Comparison of ENCODE assay signal across 24 mouse cellular contexts in the genomic region with DNA sequence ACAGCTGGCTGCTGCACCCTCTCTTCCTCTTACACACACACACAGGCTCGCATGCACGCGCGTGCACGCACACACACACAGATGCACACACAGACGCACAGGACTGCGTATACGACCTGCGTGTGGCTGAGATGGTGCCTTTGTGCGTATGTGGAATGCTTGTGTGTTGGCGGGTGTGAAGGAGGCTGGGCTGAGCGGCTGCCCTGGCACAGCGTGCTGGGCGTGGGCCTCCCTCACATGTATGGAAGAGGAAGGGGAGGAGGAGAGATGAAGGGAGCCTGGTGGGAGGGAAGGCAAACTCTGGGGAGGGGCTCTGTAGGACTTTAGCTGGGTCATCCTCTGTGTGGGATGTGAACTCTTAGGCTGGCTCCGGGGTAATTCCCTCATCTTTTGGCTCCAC. TPM values are rescaled to one million over a fixed set of nuclear protein-coding genes. Genes with fewer than 3 reads are reported as not detected.
DNase-seq lines count a peak whose midpoint lies in the region; ATAC-seq lines count a peak whose summit lies in the region.
"Had no signal": no experiment of that assay in that cellular context is flagged by ENCODE, and none has a peak within 500 bp of the region (broad histone marks: within the 10 kb centered on the region; RNA-seq: fewer than 3 reads in every experiment).

No protein-coding gene starts in this region.

- H3K9me3 ChIP-seq in intestine, embryonic 15.5 days = no peaks in the 10 kb centered on the region
- no peaks in the 10 kb centered on the region for H3K9me3 ChIP-seq in midbrain, embryonic 16.5 days (replicated peaks; ENCODE audit: control insufficient read depth, low read length, poor library complexity, severe bottlenecking)
- H3K9me3 ChIP-seq: embryonic facial prominence, embryonic 12.5 days; hindbrain, embryonic 12.5 days; limb, embryonic 15.5 days; midbrain, embryonic 12.5 days; neural tube, embryonic 15.5 days had no signal

- H3K4me1 ChIP-seq in intestine, embryonic 15.5 days (replicated peaks) = peaks cover 46% of the 10 kb centered on the region
- peaks cover 9% of the 10 kb centered on the region for H3K4me1 ChIP-seq in midbrain, embryonic 16.5 days (ENCODE audit: control insufficient read depth, insufficient read depth, low read length)

- H3K4me2 ChIP-seq in intestine, embryonic 15.5 days (replicated peaks) = no peak overlapping the region
- H3K4me2 ChIP-seq in midbrain, embryonic 16.5 days (ENCODE audit: low read length) = no peak overlapping the region
- H3K4me2 ChIP-seq: embryonic facial prominence, embryonic 12.5 days; hindbrain, embryonic 12.5 days; limb, embryonic 15.5 days; midbrain, embryonic 12.5 days; neural tube, embryonic 15.5 days had no signal

- no peak overlapping the region for H3K9ac ChIP-seq in intestine, embryonic 15.5 days
- no peak overlapping the region for H3K9ac ChIP-seq in midbrain, embryonic 16.5 days (ENCODE audit: low read depth, low read length)
- H3K9ac ChIP-seq: embryonic facial prominence, embryonic 12.5 days; hindbrain, embryonic 12.5 days; limb, embryonic 15.5 days; midbrain, embryonic 12.5 days; neural tube, embryonic 15.5 days had no signal

- intact Hi-C loops in left cerebral cortex, postnatal 4 days (cut with DNase I) = no loop called here

- no peak for ATAC-seq in intestine, embryonic 15.5 days
- no peak for ATAC-seq in midbrain, embryonic 16.5 days
- ATAC-seq: inflammation-experienced regulatory T-cells, adult 6 months had no signal

- no peaks in the 10 kb centered on the region for H3K36me3 ChIP-seq in intestine, embryonic 15.5 days
- H3K36me3 ChIP-seq in midbrain, embryonic 16.5 days (ENCODE audit: control insufficient read depth, insufficient read depth, low read length) = no peaks in the 10 kb centered on the region
- H3K36me3 ChIP-seq: limb, embryonic 15.5 days; midbrain, embryonic 12.5 days; neural tube, embryonic 15.5 days had no signal

- DNase-seq in cerebellum, adult 9-10 months = peak; percentile 31
- no peak for DNase-seq in cerebellum, postnatal 14 days
- peak; percentile 76 to 84 for DNase-seq in left cerebral cortex, adult 18-20 months (ENCODE audit: low spot score in 2 of 2)
- DNase-seq in left cerebral cortex, postnatal 4 days = no peak
- peak; percentile 41 for DNase-seq in testis, postnatal 10 days (ENCODE audit: low spot score)
- no peak for DNase-seq in testis, postnatal 14 days (ENCODE audit: low spot score)
- DNase-seq: adrenal gland, postnatal 14 days; cerebellum, postnatal 36 days; gastrocnemius, postnatal 10 days; kidney, adult 9 months; kidney, postnatal 4 days; lung, adult 18-20 months had no signal

- peaks cover 36% of the 10 kb centered on the region for H3K27me3 ChIP-seq in intestine, embryonic 15.5 days (replicated peaks)
- peaks cover 27% of the 10 kb centered on the region for H3K27me3 ChIP-seq in midbrain, embryonic 16.5 days (ENCODE audit: control insufficient read depth, insufficient read depth, low read depth, low read length)
- H3K27me3 ChIP-seq: CH12.LX had no signal

- no peak overlapping the region for H3K4me3 ChIP-seq in intestine, embryonic 15.5 days (replicated peaks)
- no peak overlapping the region for H3K4me3 ChIP-seq in midbrain, embryonic 16.5 days (ENCODE audit: low read depth, low read length)
- H3K4me3 ChIP-seq: embryonic facial prominence, embryonic 12.5 days; heart, adult 2 months; hindbrain, embryonic 12.5 days; limb, embryonic 15.5 days; midbrain, embryonic 12.5 days; neural tube, embryonic 15.5 days had no signal

- H3K27ac ChIP-seq in intestine, embryonic 15.5 days = no peak overlapping the region
- H3K27ac ChIP-seq in midbrain, embryonic 16.5 days (ENCODE audit: low read length) = no peak overlapping the region
- H3K27ac ChIP-seq: embryonic facial prominence, embryonic 12.5 days; heart, adult 2 months; hindbrain, embryonic 12.5 days; limb, embryonic 15.5 days; midbrain, embryonic 12.5 days; neural tube, embryonic 15.5 days had no signal

- 74% methylated on average over 15 of the region's 15 CpGs for WGBS in intestine, embryonic 15.5 days
- WGBS in midbrain, embryonic 16.5 days = 91% methylated on average over 15 of the region's 15 CpGs

RNA-seq across cellular contexts. Expression of gene Chrm4, which starts 1.6 kb away (rescaled TPM):
- 10 to 100 TPM; 56.6 to 61.4 TPM for total RNA-seq in left cerebral cortex, adult 18-20 months (2021)
- total RNA-seq in left cerebral cortex, postnatal 4 days (2021) = 10 to 100 TPM; 10.8 to 12.2 TPM
- polyA plus RNA-seq in intestine, embryonic 15.5 days (2015; fragmentation: Nextera tagmentation; extraction: Ambion mirVana) = 0.23 and 0.25 TPM in 2 replicates
- 0.33 and 0.34 TPM in 2 replicates for polyA plus RNA-seq in midbrain, embryonic 16.5 days (2015; fragmentation: Nextera tagmentation; extraction: Ambion mirVana)
- total RNA-seq: heart, adult 2 months had no signal
- polyA plus RNA-seq: heart, embryonic 16.5 days had no signal

RNA-seq across cellular contexts. Expression of gene Mdk, which starts 6.7 kb away (rescaled TPM):
- 10 to 100 TPM; 19.0 to 23.8 TPM for total RNA-seq in left cerebral cortex, adult 18-20 months (2021)
- total RNA-seq in left cerebral cortex, postnatal 4 days (2021) = 10 to 100 TPM; 40.6 to 45.4 TPM
- polyA plus RNA-seq in intestine, embryonic 15.5 days (2015; fragmentation: Nextera tagmentation; extraction: Ambion mirVana) = 534 and 652 TPM in 2 replicates
- polyA plus RNA-seq in midbrain, embryonic 16.5 days (2015; fragmentation: Nextera tagmentation; extraction: Ambion mirVana) = 98.8 and 113 TPM in 2 replicates

RNA-seq across cellular contexts. Expression of gene Gm9821, which starts 20.1 kb away (rescaled TPM):
- total RNA-seq in left cerebral cortex, adult 18-20 months (2021) = not detected
- total RNA-seq in left cerebral cortex, postnatal 4 days (2021) = not detected
- 0.44 and 0.73 TPM in 2 replicates for polyA plus RNA-seq in intestine, embryonic 15.5 days (2015; fragmentation: Nextera tagmentation; extraction: Ambion mirVana)
- polyA plus RNA-seq in midbrain, embryonic 16.5 days (2015; fragmentation: Nextera tagmentation; extraction: Ambion mirVana) = 0.11 TPM in 1 of 2 replicates, not detected in the other
- total RNA-seq: adrenal gland, postnatal 14 days; gastrocnemius, postnatal 10 days; heart, adult 2 months had no signal
- polyA plus RNA-seq: heart, adult 2 months; testis, adult 2 months had no signal

RNA-seq across cellular contexts. Expression of gene Dgkz, which starts 50.2 kb away (rescaled TPM):
- 100 to 1,000 TPM; 491 to 526 TPM for total RNA-seq in left cerebral cortex, adult 18-20 months (2021)
- total RNA-seq in left cerebral cortex, postnatal 4 days (2021) = 100 to 1,000 TPM; 134 to 158 TPM
- polyA plus RNA-seq in intestine, embryonic 15.5 days (2015; fragmentation: Nextera tagmentation; extraction: Ambion mirVana) = 60.3 and 76.1 TPM in 2 replicates
- polyA plus RNA-seq in midbrain, embryonic 16.5 days (2015; fragmentation: Nextera tagmentation; extraction: Ambion mirVana) = 28.3 and 33.3 TPM in 2 replicates

Comparison
In these comparisons a context has a peak if more than half of its experiments do, and no peak if none do; other contexts are left out.
1. DNase-seq: peak in cerebellum, adult 9-10 months (single experiment), left cerebral cortex, adult 18-20 months (2 of 2) and testis, postnatal 10 days (single experiment); none in cerebellum, postnatal 14 days (0 of 2), left cerebral cortex, postnatal 4 days (single experiment) and testis, postnatal 14 days (single experiment).
2. RNA of gene Chrm4, which starts 1.6 kb away (total RNA-seq): 56.6 to 61.4 TPM in left cerebral cortex, adult 18-20 months; 10.8 to 12.2 TPM in left cerebral cortex, postnatal 4 days; every median in the first group is over 4 times any median in the second.